Mouse (Mus musculus): ENCODE data around the gene Urm1.

DNA sequence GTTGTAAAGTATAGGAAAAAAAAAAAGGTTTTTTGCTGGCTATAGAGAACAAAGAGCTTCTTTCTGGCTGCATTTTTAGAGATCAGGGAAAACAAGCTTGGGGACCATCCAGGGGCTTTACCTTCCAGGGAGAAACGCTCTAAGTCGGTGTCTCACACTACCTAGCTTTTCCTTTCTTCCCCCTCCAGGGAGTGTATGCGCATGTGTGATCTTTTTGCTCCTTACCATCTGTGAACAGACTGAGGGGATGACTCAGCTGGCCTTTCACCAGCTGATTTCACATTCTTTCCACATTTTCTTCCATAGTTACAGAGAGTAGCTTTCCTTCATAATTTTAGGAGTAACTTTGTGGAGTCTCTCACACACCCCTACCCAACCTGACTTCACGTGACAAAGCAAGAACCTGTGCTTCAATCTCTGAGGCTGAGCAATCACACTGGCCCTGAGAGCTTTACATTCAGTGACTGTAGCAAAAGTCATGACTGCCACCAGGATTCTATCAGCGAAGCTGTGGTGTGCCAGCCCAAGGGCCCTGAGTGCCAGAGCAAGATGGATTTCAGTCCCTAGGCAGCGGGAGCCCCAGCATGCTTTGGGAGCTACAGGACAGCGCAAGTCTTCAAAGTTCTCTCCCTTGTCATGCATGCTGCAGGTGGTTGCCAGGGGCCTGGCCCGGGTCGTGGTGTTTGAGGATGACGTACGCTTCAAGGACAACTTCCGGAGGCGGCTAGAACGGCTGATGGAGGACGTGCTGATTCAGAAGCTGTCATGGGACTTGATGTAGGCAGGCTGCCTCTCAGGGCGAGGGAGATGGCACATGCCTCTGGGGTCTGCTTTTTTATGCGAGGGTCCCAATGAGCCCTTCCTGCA, 60.3 kb downstream of the Urm1 start:
- TF ChIP-seq CTCF (IDR thresholded peaks at IDR 0.05; ENCODE audit: extremely low read depth, insufficient read length, insufficient replicate concordance, low read depth, low read length) (no peak), POLR2A (IDR thresholded peaks at IDR 0.05; ENCODE audit: low read depth, low read length) (no peak)
